Mouse (Mus musculus) kidney, adult 2 months (tissue): ENCODE measurements around the gene Mpp4.

Experiments used
- CTCF ChIP-seq: fragments of 200-500 bp; conservative IDR thresholded peaks from 2 replicates; pipeline ENCODE4 v1.5.1; 2011; ENCODE audit warnings: low read depth, mild to moderate bottlenecking, control low read depth, low read length, moderate library complexity, mixed read lengths; ENCODE audit not compliant: insufficient read depth, insufficient read length
- POLR2A ChIP-seq: fragments of 200-500 bp; IDR thresholded peaks from one replicate; pipeline ENCODE4 v1.6.1; 2011; ENCODE audit warnings: low read depth, low read length, control low read depth

- TF ChIP-seq POLR2A (no peak), CTCF (no peak)
These were observed 10.8 kb downstream of the Mpp4 start for GRCm38 (mm10) chr1:59152346-59152745.
